Mouse (Mus musculus) heart, postnatal 0 days (tissue): ENCODE results near the gene Cenpu. TPM values are rescaled to one million over a fixed set of nuclear protein-coding genes. Genes with fewer than 3 reads are reported as not detected.

ENCODE experiments used
- ATAC-seq: fragments of 200-750 bp; cut with Nextera tagmentation; 2 replicates; pipeline ENCODE4 v1.8.0; 2017; ENCODE audit warnings: low read depth, moderate number of reproducible peaks, moderate library complexity; ENCODE audit not compliant: insufficient read depth
- DNase-seq: peaks from one replicate; pipeline ENCODE4 v3.0.0-alpha.2; 2016; ENCODE audit warnings: low spot score
- H3K27ac ChIP-seq: fragments of 300-500 bp; sonication (generic); 2 replicates; pipeline ENCODE4 v1.5.1; 2014; ENCODE audit warnings: low read depth, mild to moderate bottlenecking
- H3K27me3 ChIP-seq: fragments of 300-500 bp; sonication (generic); 2 replicates; pipeline ENCODE4 v1.6.1; 2014; ENCODE audit warnings: low read length, mixed read lengths; ENCODE audit not compliant: control insufficient read depth, insufficient read depth
- H3K36me3 ChIP-seq: fragments of 300-500 bp; sonication (generic); replicated peaks from 2 replicates; pipeline ENCODE4 v1.6.1; 2014; ENCODE audit warnings: low read length, mixed read lengths; ENCODE audit not compliant: control insufficient read depth, insufficient read depth
- H3K4me1 ChIP-seq: fragments of 300-500 bp; sonication (generic); 2 replicates; pipeline ENCODE4 v1.6.1; 2014; ENCODE audit warnings: antibody characterized with exemption; ENCODE audit not compliant: control insufficient read depth, insufficient read depth
- H3K4me2 ChIP-seq: fragments of 300-500 bp; sonication (generic); 2 replicates; pipeline ENCODE4 v1.6.1; 2014; ENCODE audit warnings: low read depth, mild to moderate bottlenecking, low read length, moderate library complexity
- H3K4me3 ChIP-seq: fragments of 300-500 bp; sonication (generic); 2 replicates; pipeline ENCODE4 v1.5.1; 2014; ENCODE audit warnings: low read depth, low read length
- H3K9ac ChIP-seq: fragments of 300-500 bp; sonication (generic); replicated peaks from 2 replicates; pipeline ENCODE4 v1.6.1; 2014; ENCODE audit warnings: low read depth, low read length, mixed read lengths
- H3K9me3 ChIP-seq: fragments of 300-500 bp; sonication (generic); replicated peaks from 2 replicates; pipeline ENCODE4 v1.6.1; 2016; ENCODE audit warnings: low read length; ENCODE audit not compliant: control insufficient read depth
- CTCF ChIP-seq: IDR thresholded peaks from 2 replicates; pipeline ENCODE4 v1.5.1; 2016; ENCODE audit warnings: antibody characterized with exemption, control low read depth, low read depth
- EP300 ChIP-seq: IDR thresholded peaks from 2 replicates; pipeline ENCODE4 v1.6.1; 2016; ENCODE audit warnings: antibody characterized with exemption, low read depth
- WGBS: fragments of 180-500 bp; shearing (Covaris S2); extraction: QIAGEN DNeasy Blood & Tissue Kit; methylation state at CpG from one replicate; pipeline ENCODE4 v1.1.7; 2014; 5-methylcytosine and 5-hydroxymethylcytosine counted together
- polyA plus RNA-seq: library from polyadenylated mRNA; unstranded; fragments of >200 nt; fragmentation: Nextera tagmentation; extraction: Ambion mirVana; gene quantifications from 2 replicates; pipeline ENCODE4 v1.2.1, GENCODE M21; 2015
- total RNA-seq: library from RNA; depleted of rRNA; stranded (reverse); fragments of >200 nt; gene quantifications from 2 replicates; pipeline ENCODE4 v1.2.3, GENCODE M21; 2014; ENCODE audit warnings: low replicate concordance

Gene Cenpu
- total and polyA plus RNA-seq, 2 experiments from 2014 or later, result 1.1 to 5.3 TPM

GRCm38 (mm10) chr8:46585576-46585975 lies 33.7 kb downstream of the Cenpu start:
- no peak for ATAC-seq
- WGBS, result 71% methylated on average over 3 of the region's 3 CpGs
- H3K9ac ChIP-seq, result no peak overlapping the region
- no peaks in the 10 kb centered on the region for H3K9me3 ChIP-seq
- H3K27me3 ChIP-seq, result no peaks in the 10 kb centered on the region
- TF ChIP-seq CTCF, result no peak
- no peak for TF ChIP-seq EP300
- no peak overlapping the region for H3K4me3 ChIP-seq
- H3K27ac ChIP-seq, result no peak overlapping the region
- H3K4me2 ChIP-seq, result no peak overlapping the region
- no peak for DNase-seq
- no peaks in the 10 kb centered on the region for H3K4me1 ChIP-seq
- peaks cover 12% of the 10 kb centered on the region; the same call in 1 of the 2 replicates for H3K36me3 ChIP-seq

- no peaks in the 10 kb centered on the region for H3K4me1 ChIP-seq
- H3K4me2 ChIP-seq, result no peak overlapping the region
- H3K9me3 ChIP-seq, result no peaks in the 10 kb centered on the region
- TF ChIP-seq EP300 (no peak), CTCF (no peak)
- H3K27ac ChIP-seq, result no peak overlapping the region
- WGBS, result 66% methylated on average over 5 of the region's 5 CpGs
- DNase-seq (no peak), ATAC-seq (no peak)
- no peak overlapping the region for H3K9ac ChIP-seq
- peaks cover 6% of the 10 kb centered on the region; the same call in 1 of the 2 replicates for H3K36me3 ChIP-seq
- no peak overlapping the region for H3K4me3 ChIP-seq
- H3K27me3 ChIP-seq, result no peaks in the 10 kb centered on the region
Observed at GRCm38 (mm10) chr8:46587911-46588310, 36.1 kb downstream of the Cenpu start.

GRCm38 (mm10) chr8:46588663-46589062 lies 36.8 kb downstream of the Cenpu start:
- WGBS, result 96% methylated on average over 2 of the region's 2 CpGs
- H3K27ac ChIP-seq, result no peak overlapping the region
- no peak overlapping the region for H3K4me2 ChIP-seq
- no peaks in the 10 kb centered on the region for H3K27me3 ChIP-seq
- DNase-seq, result no peak
- no peaks in the 10 kb centered on the region for H3K9me3 ChIP-seq
- no peak overlapping the region for H3K9ac ChIP-seq
- ATAC-seq, result no peak
- TF ChIP-seq CTCF (no peak), EP300 (no peak)
- 0 out of 2 replicates have a peak, but pooled peaks cover 4% of the 10 kb centered on the region for H3K4me1 ChIP-seq
- H3K36me3 ChIP-seq, result peaks cover 6% of the 10 kb centered on the region; the same call in 1 of the 2 replicates
- H3K4me3 ChIP-seq, result no peak overlapping the region

- Histone ChIP-seq H3K9ac (no peak overlapping the region), H3K27me3 (no peaks in the 10 kb centered on the region), H3K9me3 (no peaks in the 10 kb centered on the region), H3K27ac (no peak overlapping the region), H3K4me2 (no peak overlapping the region), H3K4me1 (peaks cover 4% of the 10 kb centered on the region; the same call in 1 of the 2 replicates), H3K36me3 (0 out of 2 replicates have a peak, but pooled peaks cover 9% of the 10 kb centered on the region), H3K4me3 (no peak overlapping the region)
- TF ChIP-seq CTCF (no peak), EP300 (no peak)
- ATAC-seq, result peak; percentile 36; the same call in 1 of the 2 replicates
- peak; percentile 17 for DNase-seq
- 42% methylated on average over 8 of the region's 8 CpGs for WGBS
Observed at GRCm38 (mm10) chr8:46593067-46593466, 41.2 kb downstream of the Cenpu start.

GRCm38 (mm10) chr8:46593772-46594171 lies 41.9 kb downstream of the Cenpu start:
- 38% methylated on average over 2 of the region's 2 CpGs for WGBS
- Histone ChIP-seq H3K4me3 (no peak overlapping the region), H3K27me3 (no peaks in the 10 kb centered on the region), H3K9ac (no peak overlapping the region), H3K4me1 (peaks cover 4% of the 10 kb centered on the region; the same call in 1 of the 2 replicates), H3K9me3 (no peaks in the 10 kb centered on the region), H3K27ac (no peak overlapping the region), H3K36me3 (0 out of 2 replicates have a peak, but pooled peaks cover 9% of the 10 kb centered on the region), H3K4me2 (no peak overlapping the region)
- TF ChIP-seq CTCF (no peak), EP300 (no peak)
- ATAC-seq (peak; percentile 78), DNase-seq (peak; percentile 29)

GRCm38 (mm10) chr8:46595593-46595992 lies 43.8 kb downstream of the Cenpu start:
- Histone ChIP-seq H3K36me3 (0 out of 2 replicates have a peak, but pooled peaks cover 3% of the 10 kb centered on the region), H3K4me3 (no peak overlapping the region), H3K9me3 (no peaks in the 10 kb centered on the region), H3K4me2 (no peak overlapping the region), H3K4me1 (peaks cover 7% of the 10 kb centered on the region; the same call in 1 of the 2 replicates), H3K9ac (no peak overlapping the region), H3K27ac (no peak overlapping the region), H3K27me3 (no peaks in the 10 kb centered on the region)
- ATAC-seq (no peak), DNase-seq (no peak)
- TF ChIP-seq EP300 (no peak), CTCF (no peak)
- WGBS, result 78% methylated on average over 2 of the region's 2 CpGs
